Mouse (Mus musculus) left cerebral cortex, postnatal 4 days (tissue): ENCODE results near the gene Gm12258. TPM values are rescaled to one million over a fixed set of nuclear protein-coding genes. Genes with fewer than 3 reads are reported as not detected.
"Not testable (repeated sequence)": the region's sequence is repeated elsewhere in the genome, so short reads cannot be mapped to it uniquely, and the experiment has no call there.

Experiments
- DNase-seq: peaks from one replicate; pipeline ENCODE4 v3.0.0-alpha.2; 2022
- intact Hi-C: fragments of 180-260 bp; cut with DNase I; formaldehyde crosslinking; loops from one replicate; pipeline ENCODE4 v1.15.1; 2025
- total RNA-seq, 2 experiments: library from RNA; stranded (reverse); gene quantifications; 2 replicates each; pipeline ENCODE4 v1.2.3; 2021

Gene Gm12258
- 10 to 100 TPM; 18.4 TPM for total RNA-seq

DNA sequence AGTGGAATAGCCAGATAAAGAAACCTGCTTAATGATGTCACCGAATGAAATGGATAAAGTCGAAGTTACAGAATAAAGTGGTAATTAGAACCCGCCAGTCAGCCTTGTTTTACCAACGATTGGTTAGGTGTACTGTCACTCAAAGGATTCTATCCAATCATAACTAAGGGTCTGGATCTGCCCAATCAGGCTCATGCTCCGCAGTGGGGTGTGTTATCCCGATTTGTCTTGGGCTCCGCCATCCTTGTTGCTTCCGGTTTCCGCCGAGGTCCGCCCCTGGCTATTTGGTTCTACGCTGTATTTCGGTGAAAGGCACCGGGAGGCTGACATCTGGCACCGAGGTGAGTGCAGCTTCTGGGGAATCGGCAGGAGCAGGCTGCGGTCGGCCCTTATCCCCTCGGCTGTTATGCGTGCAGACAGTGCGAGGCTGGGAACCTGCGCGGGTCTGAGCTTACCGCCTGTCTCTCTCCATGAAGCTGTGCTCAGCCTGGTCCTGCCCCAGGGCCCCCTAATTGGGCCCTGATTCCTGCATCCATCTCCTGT lies at the start of gene Gm12258:
TSS of gene Gm12258 (plus strand) at position 240 of the 543 bp plus-strand sequence.
- DNase-seq: peak; percentile 84
- intact Hi-C loops: no loop called here

DNA sequence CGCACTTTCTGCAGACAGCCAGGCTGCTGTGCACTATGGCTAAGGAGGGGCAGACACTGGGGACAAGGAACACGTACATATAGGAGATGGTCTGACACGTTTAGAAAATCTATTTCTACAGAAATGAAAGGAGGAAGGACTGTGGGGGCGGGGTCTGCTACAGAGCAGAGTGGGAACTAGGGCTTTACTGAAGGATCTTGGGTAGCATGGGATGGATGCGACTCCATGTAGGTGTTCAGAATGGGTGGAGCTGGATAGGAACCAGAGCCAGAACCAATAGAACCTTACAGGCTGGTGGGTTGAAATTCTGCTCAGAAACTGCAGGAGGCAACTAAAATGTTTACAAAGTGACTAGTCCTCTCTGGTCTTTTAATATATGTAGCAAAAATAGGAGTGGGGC lies 47.2 kb upstream of the Gm12258 start:
- DNase-seq: no peak
- intact Hi-C loops: no loop called here

DNA sequence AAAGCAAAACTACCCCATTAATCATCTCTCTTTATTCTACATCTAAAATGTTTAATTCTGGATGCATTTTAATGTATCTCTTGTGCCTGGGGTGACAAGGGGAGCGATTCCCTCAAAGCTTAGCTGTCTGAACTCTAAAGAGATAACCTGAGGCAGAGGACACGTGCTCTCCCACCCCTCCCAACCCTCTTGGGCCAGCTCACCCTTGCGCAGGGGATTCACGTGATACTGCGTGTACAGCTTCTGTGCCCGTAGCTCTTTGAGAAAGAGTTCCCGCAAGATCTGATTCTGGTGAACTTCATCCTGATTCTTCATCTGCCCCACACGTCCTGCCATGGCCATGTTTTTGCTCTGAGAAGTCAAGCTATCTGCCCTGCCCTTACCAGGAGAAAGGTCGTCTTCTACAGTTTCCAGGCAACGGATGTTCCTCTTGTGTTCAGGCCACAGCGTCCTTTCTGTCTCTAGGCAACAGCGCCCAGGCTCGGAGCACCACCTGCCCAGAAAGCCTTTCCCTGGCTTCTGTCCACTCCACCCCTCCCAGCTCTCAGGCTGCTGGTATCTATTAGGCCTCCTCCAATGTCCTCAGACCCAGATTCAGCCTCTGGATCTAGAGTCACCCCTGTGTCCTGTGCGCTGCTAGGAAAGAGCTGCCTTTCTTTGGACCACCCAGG lies 45.3 kb upstream of the Gm12258 start, which contains the start of gene Fam183b:
TSS of gene Fam183b (minus strand) at position 403 of the 671 bp plus-strand sequence.
- intact Hi-C loops: no loop called here
- peak; percentile 76 for DNase-seq

DNA sequence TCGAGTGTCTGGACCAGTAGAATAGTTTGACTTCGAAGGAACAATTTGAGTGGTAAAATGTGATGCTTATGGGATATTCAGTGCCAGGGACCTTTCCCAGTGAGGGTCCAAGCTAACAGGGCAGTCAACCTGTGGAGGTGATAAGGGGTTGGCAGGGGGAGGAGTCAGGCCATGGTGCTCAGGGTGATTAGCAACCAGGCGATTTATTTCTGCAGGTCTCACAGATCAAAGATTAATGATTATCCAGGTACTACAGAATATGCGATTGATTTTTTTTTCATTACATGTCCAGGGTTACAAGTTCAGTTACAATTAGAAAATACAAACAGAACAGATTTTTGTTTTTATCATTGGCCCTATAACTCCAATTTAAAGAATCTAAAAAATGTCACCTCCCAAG lies 43.1 kb upstream of the Gm12258 start:
- intact Hi-C loops: no loop called here
- DNase-seq: no peak

DNA sequence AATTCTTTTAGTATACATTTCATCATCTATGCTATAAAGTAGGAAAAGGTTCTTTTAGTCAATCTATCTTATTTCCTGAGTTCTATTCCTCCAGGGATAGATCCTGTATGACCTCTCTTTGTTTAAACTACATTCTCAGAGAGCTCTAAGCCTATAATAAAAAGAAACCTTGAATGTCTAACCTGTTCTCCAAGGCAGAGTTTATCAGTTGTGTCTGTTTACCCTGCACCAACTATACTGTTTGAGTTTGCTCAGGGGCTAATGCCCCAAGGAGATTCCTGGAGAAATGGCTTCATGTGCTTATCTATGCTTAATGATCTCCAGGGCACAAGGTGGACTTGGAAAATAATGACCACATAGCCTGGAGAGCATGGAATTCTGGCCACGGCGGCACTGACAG lies 42.6 kb upstream of the Gm12258 start:
- no peak for DNase-seq
- intact Hi-C loops: no loop called here

DNA sequence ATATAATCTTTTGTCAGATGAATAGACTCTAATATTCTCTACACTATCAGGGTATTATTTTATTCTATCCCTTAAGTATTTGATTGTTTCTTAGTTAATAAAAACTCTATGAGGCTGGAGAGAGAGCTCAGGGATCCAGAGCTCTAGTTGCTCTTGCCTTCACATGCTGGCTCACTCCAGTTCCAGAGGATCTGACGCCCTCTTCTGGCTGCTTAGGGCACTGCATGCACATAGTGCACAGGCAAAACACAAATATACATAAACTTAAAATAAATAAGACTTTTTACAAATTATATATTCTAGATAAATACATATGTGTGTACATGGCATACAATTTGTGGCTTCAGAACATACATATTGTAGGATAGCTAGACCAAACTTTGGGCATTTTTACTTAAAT lies 35.0 kb upstream of the Gm12258 start:
- no peak for DNase-seq
- intact Hi-C loops: no loop called here

DNA sequence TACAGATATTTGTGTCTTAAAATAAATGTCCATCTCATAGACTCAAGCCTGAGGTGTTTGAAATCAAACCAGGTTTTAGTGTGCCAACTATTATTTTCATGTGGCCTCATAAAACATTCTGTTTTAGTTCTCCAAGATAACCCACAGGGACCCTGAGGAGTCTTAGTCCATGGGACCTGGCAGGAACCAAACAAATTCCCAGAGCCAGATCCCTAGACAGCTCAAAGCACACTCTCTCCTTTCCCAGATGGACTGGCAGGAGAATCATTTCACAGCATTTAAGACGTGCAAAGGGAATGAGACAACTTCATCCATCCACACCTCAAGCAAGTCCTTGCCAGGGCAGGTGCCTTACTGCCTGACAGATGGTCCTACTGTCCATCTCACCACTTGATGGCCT lies 32.3 kb upstream of the Gm12258 start, which contains the start of gene Olfr313:
TSS of gene Olfr313 (plus strand) at position 301 of the 400 bp plus-strand sequence.
- DNase-seq, intact Hi-C loops: not testable (repeated sequence)

DNA sequence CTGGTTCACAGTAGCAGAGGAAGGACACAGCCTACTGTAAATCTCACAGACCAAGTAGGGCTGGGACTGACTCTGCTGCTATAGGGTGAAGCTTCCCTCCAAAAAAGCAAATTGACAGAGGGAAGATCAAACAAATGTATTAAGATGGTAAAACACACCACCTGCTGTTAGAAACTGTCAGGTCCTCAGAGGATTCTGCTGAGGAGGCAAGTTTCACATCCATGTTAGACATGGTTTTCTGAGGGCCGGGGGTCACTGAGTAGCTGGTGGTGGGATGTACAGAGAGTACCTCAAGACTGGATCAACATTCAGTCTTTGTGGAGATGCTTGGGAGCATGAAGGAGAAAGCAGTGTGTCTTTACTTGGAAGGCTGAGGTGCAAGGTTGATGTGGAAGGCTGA lies 31.3 kb upstream of the Gm12258 start:
- intact Hi-C loops: no loop called here
- no peak for DNase-seq

DNA sequence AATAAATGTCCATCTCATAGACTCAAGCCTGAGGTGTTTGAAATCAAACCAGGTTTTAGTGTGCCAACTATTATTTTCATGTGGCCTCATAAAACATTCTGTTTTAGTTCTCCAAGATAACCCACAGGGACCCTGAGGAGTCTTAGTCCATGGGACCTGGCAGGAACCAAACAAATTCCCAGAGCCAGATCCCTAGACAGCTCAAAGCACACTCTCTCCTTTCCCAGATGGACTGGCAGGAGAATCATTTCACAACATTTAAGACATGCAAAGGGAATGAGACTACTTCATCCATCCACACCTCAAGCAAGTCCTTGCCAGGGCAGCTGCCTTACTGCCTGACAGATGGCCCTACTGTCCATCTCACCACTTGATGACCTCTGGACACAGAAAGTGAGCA lies 18.0 kb upstream of the Gm12258 start, which contains the start of gene Olfr312:
TSS of gene Olfr312 (plus strand) at position 301 of the 400 bp plus-strand sequence.
- DNase-seq, intact Hi-C loops: not testable (repeated sequence)

DNA sequence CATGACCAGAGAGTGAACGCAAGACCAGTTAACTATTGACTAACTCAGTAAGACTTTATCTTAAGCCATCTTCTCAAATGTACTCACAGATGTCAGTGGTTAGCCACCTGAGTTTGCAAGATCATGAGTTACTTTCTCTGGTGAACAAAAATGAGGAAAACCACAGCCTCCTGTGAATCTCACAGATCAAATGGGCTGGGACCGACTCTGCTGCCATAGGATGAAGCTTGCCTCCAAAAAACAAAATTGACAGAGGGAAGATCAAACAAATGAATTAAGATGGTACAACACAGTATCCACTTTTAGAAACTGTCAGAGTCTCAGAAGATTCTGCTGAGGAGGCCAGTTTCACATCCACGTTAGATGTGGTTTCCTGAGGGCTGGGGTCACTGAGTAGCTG lies 17.2 kb upstream of the Gm12258 start:
- intact Hi-C loops: no loop called here
- DNase-seq: no peak

DNA sequence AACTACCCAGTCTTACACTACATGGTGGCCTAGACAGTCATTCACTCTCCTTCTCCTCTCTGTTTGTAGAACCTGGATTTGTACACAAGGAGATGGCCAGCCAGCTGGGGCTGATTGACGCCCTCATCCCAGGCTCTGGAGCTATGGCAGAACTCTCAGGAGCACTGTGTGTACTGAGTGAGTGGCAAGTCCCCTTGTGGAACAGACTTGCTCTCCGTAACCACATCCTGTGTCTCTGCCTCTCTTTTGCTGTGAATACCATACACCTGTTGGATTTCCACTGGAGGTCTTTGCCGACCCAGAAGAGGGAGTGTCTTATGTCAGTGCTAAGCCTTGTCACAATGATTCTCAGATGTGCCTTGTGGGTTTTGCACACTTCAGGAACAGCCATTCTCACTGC lies 14.4 kb upstream of the Gm12258 start:
- intact Hi-C loops, DNase-seq: not testable (repeated sequence)

DNA sequence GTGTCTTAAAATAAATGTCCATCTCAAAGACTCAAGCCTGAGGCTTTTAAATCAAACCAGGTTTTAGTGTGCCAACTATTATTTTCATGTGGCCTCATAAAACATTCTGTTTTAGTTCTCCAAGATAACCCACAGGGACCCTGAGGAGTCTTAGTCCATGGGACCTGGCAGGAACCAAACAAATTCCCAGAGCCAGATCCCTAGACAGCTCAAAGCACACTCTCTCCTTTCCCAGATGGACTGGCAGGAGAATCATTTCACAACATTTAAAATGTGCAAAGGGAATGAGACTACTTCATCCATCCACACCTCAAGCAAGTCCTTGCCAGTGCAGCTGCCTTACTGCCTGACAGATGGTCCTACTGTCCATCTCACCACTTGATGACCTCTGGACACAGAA lies 8.0 kb upstream of the Gm12258 start, which contains the start of gene Olfr311:
TSS of gene Olfr311 (plus strand) at position 301 of the 400 bp plus-strand sequence.
- intact Hi-C loops, DNase-seq: not testable (repeated sequence)

DNA sequence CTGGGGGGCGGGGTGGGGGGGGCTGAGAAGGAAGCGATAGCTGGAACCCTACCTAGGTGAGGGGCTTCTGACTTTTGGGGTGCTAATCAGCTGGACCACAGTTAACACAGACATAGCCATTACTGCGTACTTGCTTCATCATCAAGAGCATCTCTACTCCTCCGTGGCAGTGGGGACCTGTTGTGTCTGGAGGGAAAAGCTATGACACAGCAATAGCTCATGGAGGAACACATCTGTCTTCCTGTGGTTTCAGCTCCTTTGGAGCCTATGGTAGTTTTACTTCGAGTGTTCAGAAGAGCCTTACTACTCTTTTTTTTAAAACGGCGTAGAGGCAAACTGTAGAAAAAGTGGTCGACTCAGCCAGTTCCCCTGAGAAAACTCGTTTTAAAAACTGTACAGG lies 678 bp downstream of the Gm12258 start:
- DNase-seq: no peak
- intact Hi-C loops: no loop called here

DNA sequence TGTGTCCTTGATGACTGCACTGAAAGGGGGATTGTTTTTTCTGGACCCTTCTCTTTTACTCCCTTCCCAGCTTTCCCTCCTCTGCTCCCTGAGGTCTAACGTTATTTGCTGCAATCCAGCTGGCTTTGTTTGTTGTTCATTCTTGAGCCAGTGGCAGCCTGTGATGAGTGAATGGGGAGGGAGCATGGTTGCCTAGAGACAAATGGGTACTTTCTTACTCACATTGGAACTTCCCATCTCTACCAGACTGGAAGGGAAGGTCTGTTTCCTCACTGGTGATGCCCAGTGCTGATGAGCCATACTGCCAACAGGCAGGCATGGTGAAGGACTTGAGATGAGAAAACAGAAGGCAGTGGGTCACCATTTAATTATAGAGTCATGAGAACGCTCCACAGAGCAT lies 2.8 kb downstream of the Gm12258 start:
- DNase-seq: no peak
- intact Hi-C loops: no loop called here

DNA sequence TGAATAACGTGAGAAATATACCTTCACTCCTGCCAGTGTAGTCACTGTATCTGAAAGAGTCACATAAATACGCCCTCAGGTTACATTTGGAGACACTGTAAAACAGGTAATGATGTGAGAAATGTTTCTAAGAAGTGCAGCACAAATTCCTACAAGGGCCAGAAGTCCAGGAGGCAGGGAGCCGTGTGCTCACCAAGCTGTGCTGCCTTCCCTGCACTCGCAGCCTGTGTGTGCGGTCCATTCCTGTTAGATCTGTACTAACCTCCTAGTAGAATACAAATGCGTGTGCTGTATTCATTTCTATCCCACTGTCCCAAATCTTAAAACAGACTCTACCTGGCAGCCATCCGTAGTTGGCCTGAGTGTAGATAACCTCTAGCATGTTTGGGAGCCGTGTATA lies 13.8 kb downstream of the Gm12258 start:
- no peak for DNase-seq
- intact Hi-C loops: no loop called here

DNA sequence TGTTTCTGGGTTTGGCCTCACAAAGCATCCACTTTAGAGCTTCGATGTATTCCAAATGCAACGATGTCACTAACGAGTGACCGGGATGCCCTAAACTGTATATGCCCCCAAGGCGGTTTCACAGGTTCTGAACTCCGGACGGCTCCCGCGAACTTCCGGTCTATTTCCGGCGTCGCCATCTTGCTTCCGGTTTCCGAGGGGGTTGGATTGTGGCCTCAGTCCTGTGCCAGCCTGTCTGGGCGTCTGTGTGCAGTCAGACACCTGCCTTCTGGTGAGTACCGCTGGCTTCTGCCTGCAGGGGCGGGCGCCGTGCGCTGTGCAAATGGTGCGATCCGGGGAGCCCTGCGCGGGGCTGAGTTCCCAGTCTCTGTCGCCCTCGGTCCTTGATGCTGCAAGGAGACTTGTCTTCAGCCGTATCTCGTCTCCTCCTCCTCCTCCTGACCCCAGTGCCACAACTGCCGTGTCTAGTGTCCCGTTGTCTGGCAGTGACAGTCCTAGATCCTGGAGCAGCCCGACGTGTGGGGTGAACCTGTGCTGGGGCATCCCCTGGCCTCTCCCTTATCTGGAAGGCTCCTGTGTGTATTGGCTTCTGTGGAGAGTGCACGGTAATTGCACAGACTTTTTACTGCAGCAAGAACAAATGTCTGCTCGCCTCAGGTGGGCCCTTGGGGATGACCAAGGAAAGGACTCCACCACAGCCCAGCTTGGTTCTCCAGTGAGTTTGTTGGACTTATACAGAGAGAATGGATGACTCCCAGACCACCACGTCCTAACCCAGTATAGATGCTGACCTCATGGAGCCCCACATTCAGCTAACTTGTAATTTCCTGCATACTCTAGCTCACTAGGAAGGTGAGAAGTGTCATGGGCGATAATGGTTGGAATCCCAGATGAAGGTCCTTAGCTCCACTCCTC lies 20.3 kb downstream of the Gm12258 start, which contains the start of gene 2810021J22Rik:
TSS of gene 2810021J22Rik (plus strand) at position 178 of the 915 bp plus-strand sequence.
- intact Hi-C loops: no loop called here
- DNase-seq: peak; percentile 84

DNA sequence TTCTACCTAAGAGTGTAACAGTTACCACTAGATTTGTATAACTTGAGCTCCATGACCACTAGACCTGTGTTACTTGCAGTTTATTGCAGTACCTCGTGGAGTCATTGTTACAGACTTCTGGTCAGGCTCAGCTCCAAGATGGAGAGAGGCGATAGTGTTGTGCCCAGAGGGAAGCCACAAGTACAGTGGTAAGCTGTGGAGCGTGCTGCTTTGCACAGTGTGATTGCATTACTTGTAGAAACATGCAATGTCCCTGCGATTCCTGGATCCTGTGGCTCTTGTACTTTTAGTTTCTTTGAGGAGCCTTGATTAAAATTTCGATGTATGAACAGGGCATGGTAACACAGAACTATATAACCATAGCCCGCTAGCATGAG lies 21.0 kb downstream of the Gm12258 start:
- no peak for DNase-seq
- intact Hi-C loops: no loop called here

DNA sequence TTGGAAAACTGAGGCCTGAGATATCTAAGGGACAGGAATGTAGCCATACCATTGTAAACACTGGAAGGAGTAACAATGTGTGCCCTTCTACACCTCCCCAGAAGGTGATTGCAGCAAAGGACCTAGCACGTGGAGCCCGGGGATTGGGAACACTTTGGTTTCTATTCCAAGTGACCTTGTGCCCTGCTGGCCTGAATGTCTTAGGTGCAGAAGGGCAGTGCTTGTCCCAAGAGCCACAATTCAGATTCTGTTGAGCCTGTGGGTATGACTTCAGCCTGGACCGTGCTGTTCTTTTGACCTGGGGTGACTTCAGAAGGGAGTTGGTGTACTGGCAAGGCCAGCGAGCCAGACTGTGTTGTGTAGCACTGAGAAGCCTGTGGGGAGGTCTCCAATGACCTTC lies 24.0 kb downstream of the Gm12258 start:
- intact Hi-C loops: no loop called here
- DNase-seq: no peak

DNA sequence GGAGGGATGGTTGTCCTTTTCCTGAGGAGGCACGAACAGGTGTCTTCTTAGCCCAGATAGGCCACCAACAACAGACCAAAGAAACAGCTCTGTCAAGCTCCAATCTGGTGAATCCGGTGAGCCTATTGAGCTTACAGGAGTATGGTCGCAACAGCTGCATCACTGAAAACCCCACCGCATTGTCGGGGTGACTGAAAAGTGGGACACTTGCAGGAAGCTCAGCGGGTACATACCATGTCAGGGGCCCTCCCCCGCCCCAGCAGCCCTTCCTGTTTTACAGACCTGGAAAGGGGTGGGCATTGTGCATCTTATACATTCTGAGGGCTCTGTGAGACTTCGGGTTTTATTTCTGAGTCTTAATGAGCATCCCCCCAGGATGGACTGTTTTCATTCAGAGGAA lies 36.8 kb downstream of the Gm12258 start:
- intact Hi-C loops: no loop called here

DNA sequence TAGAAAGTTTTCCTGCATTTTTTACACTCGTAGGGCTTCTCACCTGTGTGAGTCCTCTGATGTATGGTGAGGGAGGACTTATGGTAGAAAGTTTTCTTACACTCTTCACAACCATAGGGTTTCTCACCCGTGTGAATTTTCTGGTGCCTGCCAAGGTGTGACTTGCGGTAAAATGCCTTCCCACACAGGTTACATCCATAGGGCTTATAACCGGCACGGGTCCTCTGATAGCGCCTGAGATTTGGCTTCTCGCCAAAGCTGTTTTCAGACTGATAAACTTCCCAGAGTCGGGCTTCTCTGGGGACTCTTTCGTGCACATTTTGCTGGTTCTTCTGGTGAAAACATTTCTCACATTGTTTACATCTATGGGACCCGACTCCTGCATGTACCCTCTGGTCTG lies 43.6 kb downstream of the Gm12258 start:
- no peak for DNase-seq
- intact Hi-C loops: no loop called here

More for the DNA sequence above, 36.8 kb downstream of the Gm12258 start:
- DNase-seq: no peak

DNA sequence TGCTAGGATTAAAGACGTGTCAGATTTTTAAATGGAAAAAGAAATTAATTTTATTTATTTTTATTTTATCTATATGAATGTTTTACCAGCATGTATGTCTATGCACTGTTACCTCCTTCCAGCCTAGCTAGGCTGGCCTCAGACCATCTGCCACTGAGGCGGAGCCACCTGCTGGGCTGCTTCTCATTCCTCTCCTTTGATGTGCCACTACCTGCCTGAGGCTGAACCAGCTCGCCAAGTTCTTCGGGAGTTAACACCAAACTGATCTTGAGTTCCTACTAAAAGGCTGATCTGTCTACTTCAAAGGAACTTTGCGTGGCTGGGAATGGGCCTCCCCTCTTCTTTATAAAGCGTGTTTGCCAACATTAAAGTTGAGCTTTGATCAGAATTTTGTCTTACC lies 47.5 kb downstream of the Gm12258 start:
- intact Hi-C loops: no loop called here
- no peak for DNase-seq
